Mouse (Mus musculus) spleen, adult 2 months (tissue): ENCODE results near the gene Iqsec3.

ENCODE experiments used
- CTCF ChIP-seq: fragments of 200-500 bp; IDR thresholded peaks from 2 replicates; pipeline ENCODE4 v1.5.1; 2011; ENCODE audit warnings: mild to moderate bottlenecking, inconsistent platforms; ENCODE audit not compliant: insufficient read depth, insufficient read length, insufficient replicate concordance; ENCODE audit errors: extremely low read depth
- POLR2A ChIP-seq: fragments of 200-500 bp; IDR thresholded peaks from 2 replicates; pipeline ENCODE4 v1.6.1; 2011; ENCODE audit warnings: low read depth, low read length, inconsistent platforms

GRCm38 (mm10) chr6:121473093-121473821, at the start of gene Iqsec3:
- TF ChIP-seq CTCF (no peak), POLR2A (no peak)
